Mouse (Mus musculus): Measurements from ENCODE around the gene Zfp446.

Gene Zfp446

DNA sequence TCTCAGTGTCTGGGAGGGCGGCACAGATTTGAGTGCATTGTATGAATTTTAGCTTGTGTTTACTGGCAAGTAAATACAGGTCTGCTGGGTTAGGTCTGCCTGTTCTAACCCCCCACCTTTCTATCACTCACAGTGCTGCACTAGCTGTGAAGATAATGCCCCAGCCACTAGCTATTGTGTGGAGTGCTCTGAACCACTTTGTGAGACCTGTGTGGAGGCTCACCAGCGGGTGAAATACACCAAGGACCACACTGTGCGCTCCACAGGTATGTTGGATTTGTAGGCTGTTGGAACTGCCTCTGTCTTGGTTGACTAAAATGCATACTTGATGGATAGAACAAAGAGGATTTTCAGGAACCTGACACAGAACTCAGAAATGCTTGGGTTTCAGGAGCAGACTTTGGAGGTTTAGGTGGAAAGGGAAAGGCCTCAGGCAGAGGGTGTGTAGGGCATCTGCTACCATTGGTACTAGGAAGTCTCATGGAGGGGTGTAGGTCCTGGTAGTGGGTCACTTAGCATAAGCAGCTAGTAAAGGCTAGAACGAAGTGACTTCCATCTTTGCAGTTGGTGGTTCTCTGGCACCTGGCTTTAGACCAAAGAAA, 48.0 kb downstream of the Zfp446 start:
- DNase-seq (ENCODE audit: low read depth, low spot score) = no peak
- Histone ChIP-seq H3K27me3 (ENCODE audit: control insufficient read depth, insufficient read depth, low read length, poor library complexity, severe bottlenecking) (no peaks in the 10 kb centered on the region), H3K36me3 (ENCODE audit: control insufficient read depth, insufficient read depth, low read length, poor library complexity, severe bottlenecking) (peaks cover 24% of the 10 kb centered on the region)

DNA sequence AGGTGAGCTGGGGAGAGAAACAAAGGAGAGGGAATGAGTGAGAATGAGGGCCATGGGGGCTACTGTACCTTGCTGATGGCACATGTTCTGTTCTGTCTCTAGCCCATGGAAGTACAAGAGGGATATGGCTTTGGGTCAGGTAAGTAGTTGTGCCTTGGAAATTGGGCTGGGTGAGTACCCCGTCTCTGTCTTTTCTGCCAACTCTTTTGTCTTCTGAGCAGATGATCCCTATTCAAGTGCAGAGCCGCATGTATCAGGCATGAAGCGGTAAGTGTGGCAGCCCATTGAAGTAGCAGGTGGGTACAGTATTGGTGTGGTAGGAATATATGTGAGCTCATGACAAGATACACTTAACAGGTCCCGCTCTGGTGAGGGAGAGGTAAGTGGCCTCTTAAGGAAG, 51.3 kb downstream of the Zfp446 start:
- Histone ChIP-seq H3K36me3 (ENCODE audit: control insufficient read depth, insufficient read depth, low read length, poor library complexity, severe bottlenecking) (peaks cover 27% of the 10 kb centered on the region), H3K27me3 (ENCODE audit: control insufficient read depth, insufficient read depth, low read length, poor library complexity, severe bottlenecking) (no peaks in the 10 kb centered on the region)
- DNase-seq (ENCODE audit: low read depth, low spot score) = no peak

DNA sequence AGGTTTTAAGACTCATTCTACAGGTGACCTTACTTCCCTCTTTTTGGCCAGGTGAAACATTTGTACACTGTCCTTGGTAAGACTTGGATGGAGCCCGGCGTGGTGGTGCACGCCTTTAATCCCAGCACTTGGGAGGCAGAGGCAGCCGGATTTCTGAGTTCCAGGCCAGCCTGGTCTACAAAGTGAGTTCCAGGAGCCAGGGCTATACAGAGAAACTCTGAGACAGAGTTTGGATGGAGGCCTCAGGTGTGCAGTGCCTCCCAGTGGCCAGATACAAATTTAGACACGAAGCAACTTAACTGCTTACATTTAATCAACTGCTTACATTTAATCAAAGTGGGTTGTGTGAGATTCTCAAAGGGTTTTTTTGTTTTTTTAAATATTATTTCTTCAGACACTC, 53.4 kb downstream of the Zfp446 start:
- peak; percentile 51 for DNase-seq (ENCODE audit: low read depth, low spot score)
- peaks cover 27% of the 10 kb centered on the region for H3K36me3 ChIP-seq (ENCODE audit: control insufficient read depth, insufficient read depth, low read length, poor library complexity, severe bottlenecking)
- H3K27me3 ChIP-seq (ENCODE audit: control insufficient read depth, insufficient read depth, low read length, poor library complexity, severe bottlenecking) = no peaks in the 10 kb centered on the region

DNA sequence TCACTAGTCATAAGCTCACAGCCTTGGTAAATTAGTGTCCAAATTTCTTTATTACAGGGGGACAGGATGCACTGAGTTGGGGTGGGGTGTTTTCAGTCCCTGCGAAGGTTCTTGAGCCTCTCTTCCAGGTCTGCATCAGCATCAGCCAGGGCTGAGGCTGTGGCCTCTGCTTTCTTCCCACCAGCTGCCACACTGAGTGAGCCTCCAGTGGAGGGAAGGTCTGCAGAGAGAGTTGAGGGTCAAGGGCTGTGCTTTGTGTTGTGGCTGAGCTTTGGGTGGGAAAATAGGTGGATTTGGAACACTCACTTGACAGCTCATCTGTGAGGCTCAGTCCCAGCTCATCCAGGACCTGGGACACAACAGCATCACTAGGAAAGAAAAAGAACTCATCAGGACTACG, 54.3 kb downstream of the Zfp446 start:
- DNase-seq (ENCODE audit: low read depth, low spot score) = no peak
- H3K27me3 ChIP-seq (ENCODE audit: control insufficient read depth, insufficient read depth, low read length, poor library complexity, severe bottlenecking) = no peaks in the 10 kb centered on the region
- peaks cover 22% of the 10 kb centered on the region for H3K36me3 ChIP-seq (ENCODE audit: control insufficient read depth, insufficient read depth, low read length, poor library complexity, severe bottlenecking)

DNA sequence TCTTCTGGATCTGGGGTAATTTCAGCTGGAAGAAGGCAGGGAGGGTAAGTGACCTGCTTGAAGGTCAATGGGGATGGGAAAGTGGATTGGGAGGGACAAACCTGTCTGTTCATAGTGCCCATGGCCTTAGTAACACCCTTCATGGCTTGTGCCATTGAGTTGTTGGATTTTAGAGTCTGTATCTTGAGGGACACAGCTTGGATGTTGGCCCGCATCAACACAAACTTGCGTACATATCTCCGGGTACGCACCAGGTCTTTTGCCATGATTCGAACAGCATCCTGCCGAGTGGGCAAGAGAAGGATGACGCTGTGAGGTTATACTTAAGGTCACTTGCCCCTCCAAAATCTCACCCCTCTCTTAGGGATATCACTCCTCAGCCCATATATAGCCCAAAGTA, 54.9 kb downstream of the Zfp446 start:
- DNase-seq (ENCODE audit: low read depth, low spot score) = no peak
- H3K27me3 ChIP-seq (ENCODE audit: control insufficient read depth, insufficient read depth, low read length, poor library complexity, severe bottlenecking) = no peaks in the 10 kb centered on the region
- peaks cover 20% of the 10 kb centered on the region for H3K36me3 ChIP-seq (ENCODE audit: control insufficient read depth, insufficient read depth, low read length, poor library complexity, severe bottlenecking)

DNA sequence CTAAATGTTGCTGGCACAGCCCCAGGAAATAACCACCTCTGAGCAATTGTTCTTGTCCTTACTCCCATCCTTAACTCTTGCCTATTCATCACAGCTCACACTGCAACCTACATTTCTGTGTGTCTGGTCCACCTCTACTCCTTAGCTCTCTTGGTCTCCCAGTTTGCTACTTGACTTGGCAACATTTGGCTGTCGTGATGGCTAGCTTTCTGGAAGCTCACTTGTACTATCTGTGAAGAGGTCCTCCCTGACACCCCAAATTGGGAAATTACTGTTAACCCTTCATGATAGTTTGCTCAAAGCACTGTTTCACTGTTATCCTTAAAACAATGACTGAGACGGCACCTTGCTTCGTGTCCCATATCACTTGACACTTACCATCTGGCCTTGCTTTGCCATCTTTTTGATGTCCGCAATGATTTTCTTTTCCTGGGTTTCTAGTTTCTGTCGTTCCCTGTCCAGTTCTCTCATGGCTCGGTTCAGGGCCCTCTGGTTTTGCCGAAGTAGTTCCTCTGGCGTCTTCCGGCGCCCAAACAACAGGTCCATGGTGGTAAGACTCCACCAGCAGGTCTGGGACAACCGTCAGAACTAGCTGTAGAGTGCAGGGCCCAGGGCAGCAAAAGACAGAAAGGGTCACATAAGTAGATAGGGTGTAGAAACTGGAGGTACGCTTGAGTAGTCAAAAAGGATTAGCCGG, 56.0 kb downstream of the Zfp446 start:
- H3K27me3 ChIP-seq (ENCODE audit: control insufficient read depth, insufficient read depth, low read length, poor library complexity, severe bottlenecking) = no peaks in the 10 kb centered on the region
- DNase-seq (ENCODE audit: low read depth, low spot score) = no peak
- H3K36me3 ChIP-seq (ENCODE audit: control insufficient read depth, insufficient read depth, low read length, poor library complexity, severe bottlenecking) = peaks cover 14% of the 10 kb centered on the region

DNA sequence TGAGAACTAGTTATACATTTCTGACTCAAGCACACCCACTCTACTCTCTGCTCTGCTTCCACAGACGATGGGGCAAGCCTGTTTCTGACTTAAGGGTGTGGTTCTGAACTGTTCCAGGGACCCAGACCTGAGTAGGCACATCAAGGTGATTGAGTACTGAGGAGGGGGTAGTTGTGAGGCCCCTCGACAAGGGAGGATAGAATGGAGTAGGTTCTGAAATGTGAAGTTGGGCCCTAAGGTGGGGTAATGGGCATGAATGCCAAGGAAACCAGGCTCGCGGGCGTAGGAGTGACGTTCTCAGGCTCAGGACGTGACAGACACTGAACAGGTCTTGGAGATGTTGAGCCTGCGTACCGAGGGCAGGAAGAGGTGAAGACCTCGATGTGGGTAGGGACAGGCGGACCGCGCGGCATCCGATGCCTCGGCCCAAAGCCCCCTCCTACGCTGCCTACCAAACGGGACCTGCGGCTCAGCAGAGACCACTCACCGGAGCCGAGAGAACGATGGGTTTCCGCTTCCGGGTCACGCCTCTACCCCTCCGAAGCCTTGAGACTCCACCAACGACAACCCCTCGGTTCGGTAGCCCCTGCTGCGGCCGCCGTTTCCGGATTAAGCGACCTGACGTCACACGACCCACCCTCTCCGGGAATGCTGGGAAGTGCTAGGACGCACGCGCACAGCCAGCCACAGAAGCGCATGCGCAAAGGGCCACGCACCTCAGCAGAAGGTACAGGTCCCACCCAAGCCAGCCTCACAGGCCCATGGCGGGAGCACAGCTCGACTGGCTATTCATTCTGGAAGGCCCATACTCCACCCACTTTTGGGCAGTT, 56.7 kb downstream of the Zfp446 start, which contains the start of gene Chmp2a:
Gene Chmp2a (minus strand): TSS at position 660 of the 830 bp plus-strand sequence.
- H3K36me3 ChIP-seq (ENCODE audit: control insufficient read depth, insufficient read depth, low read length, poor library complexity, severe bottlenecking) = peaks cover 8% of the 10 kb centered on the region
- peak; percentile 98 for DNase-seq (ENCODE audit: low read depth, low spot score)
- no peaks in the 10 kb centered on the region for H3K27me3 ChIP-seq (ENCODE audit: control insufficient read depth, insufficient read depth, low read length, poor library complexity, severe bottlenecking)

Measured in splenic B cell, adult 2 months (primary cell).